Mouse (Mus musculus): ENCODE measurements at regions not wholly inside any gene's neighbourhood (a gene's known extent, or its start where the extent isn't known, plus 50 kb on each side); places are given as distances from the start of the nearest gene placed in this dataset.

- TF ChIP-seq CTCF (conservative IDR thresholded peaks at IDR 0.05; ENCODE audit: low read length), result no peak
- no peak for TF ChIP-seq POU5F1 (IDR thresholded peaks at IDR 0.05; ENCODE audit: borderline replicate concordance, low read length)
Measured at GRCm38 (mm10) chr8:8142461-8142860, 518.6 kb downstream of the Efnb2 start.

Measured in E14TG2a.4 (cell line).